Mouse (Mus musculus): ENCODE results near the gene Ntsr1. TPM values are rescaled to one million over a fixed set of nuclear protein-coding genes. Genes with fewer than 3 reads are reported as not detected.
A peak's percentile ranks its signal among the peaks of the same experiment; 100 is the strongest.

Gene Ntsr1
- polyA plus RNA-seq, 1 experiment from 2014 or later, result 6.2 TPM

DNA sequence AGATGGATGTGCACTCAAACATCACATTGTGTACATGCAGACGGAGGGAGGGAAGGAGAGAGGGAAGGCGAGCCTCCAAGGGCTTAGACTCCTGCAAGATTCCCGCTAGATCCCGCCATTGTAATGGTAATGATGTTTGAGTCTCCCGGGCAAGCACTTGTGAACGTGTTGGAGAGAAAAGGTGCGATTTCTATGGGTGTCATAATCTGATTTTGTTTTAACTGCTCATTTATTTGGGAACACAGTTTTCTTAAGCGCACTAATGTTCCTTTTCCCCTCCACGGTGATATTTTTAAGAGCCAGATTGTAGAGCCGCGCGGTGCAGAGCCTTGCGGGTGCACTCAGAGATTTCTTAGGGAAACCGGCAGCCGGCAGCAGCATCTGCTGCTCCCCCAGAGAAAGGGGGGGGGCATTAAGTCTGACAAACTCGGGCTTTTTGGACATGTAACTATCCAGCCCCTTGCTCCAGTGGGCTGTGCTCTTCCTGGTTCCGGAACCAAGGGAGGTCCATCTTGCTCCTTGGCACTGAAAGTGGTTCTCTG lies 11.5 kb upstream of the Ntsr1 start:
- Histone ChIP-seq H3K9me3 (ENCODE audit: control insufficient read depth, low read length) (no peaks in the 10 kb centered on the region), H3K4me1 (replicated peaks; ENCODE audit: control insufficient read depth, insufficient read depth, low read length) (no peaks in the 10 kb centered on the region), H3K4me2 (ENCODE audit: low read length) (peak overlapping the region; percentile 26), H3K36me3 (ENCODE audit: control insufficient read depth, insufficient read depth, low read length) (no peaks in the 10 kb centered on the region), H3K9ac (ENCODE audit: low read length) (no peak overlapping the region), H3K4me3 (ENCODE audit: low read depth, low read length) (no peak overlapping the region), H3K27me3 (replicated peaks; ENCODE audit: control insufficient read depth, insufficient read depth, low read length) (0 out of 2 replicates have a peak, but pooled peaks cover 7% of the 10 kb centered on the region), H3K27ac (ENCODE audit: low read depth) (no peak overlapping the region)
- ATAC-seq (replicated peaks; ENCODE audit: low FRiP score, low TSS enrichment, low read depth) (no peak), DNase-seq (ENCODE audit: low spot score) (no peak)
- 23% methylated on average over 17 of the region's 17 CpGs for WGBS

GRCm38 (mm10) chr2:180495906-180496305 lies 3.9 kb upstream of the Ntsr1 start:
- Histone ChIP-seq H3K36me3 (ENCODE audit: control insufficient read depth, insufficient read depth, low read length) (no peaks in the 10 kb centered on the region), H3K9ac (ENCODE audit: low read length) (no peak overlapping the region), H3K4me1 (replicated peaks; ENCODE audit: control insufficient read depth, insufficient read depth, low read length) (peaks cover 9% of the 10 kb centered on the region), H3K27ac (ENCODE audit: low read depth) (no peak overlapping the region), H3K4me3 (ENCODE audit: low read depth, low read length) (no peak overlapping the region), H3K27me3 (replicated peaks; ENCODE audit: control insufficient read depth, insufficient read depth, low read length) (peaks cover 20% of the 10 kb centered on the region), H3K9me3 (ENCODE audit: control insufficient read depth, low read length) (no peaks in the 10 kb centered on the region), H3K4me2 (ENCODE audit: low read length) (no peak overlapping the region)
- WGBS, result 61% methylated on average over 8 of the region's 8 CpGs
- ATAC-seq (replicated peaks; ENCODE audit: low FRiP score, low TSS enrichment, low read depth) (no peak), DNase-seq (ENCODE audit: low spot score) (no peak)

GRCm38 (mm10) chr2:180500726-180501125 lies 950 bp downstream of the Ntsr1 start:
- peak overlapping the region; percentile 73 for H3K4me2 ChIP-seq (ENCODE audit: low read length)
- H3K27me3 ChIP-seq (replicated peaks; ENCODE audit: control insufficient read depth, insufficient read depth, low read length), result peaks cover 22% of the 10 kb centered on the region
- no peaks in the 10 kb centered on the region for H3K9me3 ChIP-seq (ENCODE audit: control insufficient read depth, low read length)
- H3K9ac ChIP-seq (ENCODE audit: low read length), result peak overlapping the region; percentile 55; the same call in 1 of the 2 replicates
- ATAC-seq (replicated peaks; ENCODE audit: low FRiP score, low TSS enrichment, low read depth) (no peak), DNase-seq (ENCODE audit: low spot score) (no peak)
- H3K27ac ChIP-seq (ENCODE audit: low read depth), result peak overlapping the region; percentile 85
- H3K4me3 ChIP-seq (ENCODE audit: low read depth, low read length), result peak overlapping the region; percentile 39
- H3K4me1 ChIP-seq (replicated peaks; ENCODE audit: control insufficient read depth, insufficient read depth, low read length), result peaks cover 38% of the 10 kb centered on the region
- 28% methylated on average over 13 of the region's 13 CpGs for WGBS
- no peaks in the 10 kb centered on the region for H3K36me3 ChIP-seq (ENCODE audit: control insufficient read depth, insufficient read depth, low read length)

- 16% methylated on average over 9 of the region's 9 CpGs for WGBS
- no peaks in the 10 kb centered on the region for H3K36me3 ChIP-seq (ENCODE audit: control insufficient read depth, insufficient read depth, low read length)
- peaks cover 22% of the 10 kb centered on the region for H3K27me3 ChIP-seq (replicated peaks; ENCODE audit: control insufficient read depth, insufficient read depth, low read length)
- peaks cover 39% of the 10 kb centered on the region for H3K4me1 ChIP-seq (replicated peaks; ENCODE audit: control insufficient read depth, insufficient read depth, low read length)
- H3K27ac ChIP-seq (ENCODE audit: low read depth), result peak overlapping the region; percentile 85
- peak overlapping the region; percentile 73 for H3K4me2 ChIP-seq (ENCODE audit: low read length)
- ATAC-seq (replicated peaks; ENCODE audit: low FRiP score, low TSS enrichment, low read depth) (peak; percentile 72), DNase-seq (ENCODE audit: low spot score) (peak; percentile 71)
- peak overlapping the region; percentile 21; the same call in 1 of the 2 replicates for H3K9ac ChIP-seq (ENCODE audit: low read length)
- H3K4me3 ChIP-seq (ENCODE audit: low read depth, low read length), result peak overlapping the region; percentile 39
- H3K9me3 ChIP-seq (ENCODE audit: control insufficient read depth, low read length), result no peaks in the 10 kb centered on the region
Observed at GRCm38 (mm10) chr2:180501217-180501967, 1.6 kb downstream of the Ntsr1 start.

DNA sequence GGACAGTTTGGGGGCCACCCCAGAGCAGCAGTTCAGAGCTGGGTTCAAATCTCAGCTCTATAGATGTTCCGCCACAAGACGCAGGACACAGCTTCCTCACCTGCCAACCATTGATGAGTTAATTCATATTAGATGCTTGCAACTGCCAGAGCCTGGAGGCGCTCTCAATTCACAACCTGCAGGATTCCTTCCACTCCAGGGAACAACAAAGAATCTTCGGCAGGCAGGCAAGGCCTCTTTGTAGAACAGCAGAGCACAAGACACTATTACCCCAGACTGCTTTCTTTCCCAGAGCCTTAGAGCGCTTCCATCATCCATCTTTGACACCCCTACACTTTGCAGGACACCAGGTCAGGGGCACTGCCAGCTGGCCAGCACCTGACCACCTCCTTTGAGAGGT lies 6.5 kb downstream of the Ntsr1 start:
- no peak overlapping the region for H3K4me3 ChIP-seq (ENCODE audit: low read depth, low read length)
- H3K36me3 ChIP-seq (ENCODE audit: control insufficient read depth, insufficient read depth, low read length), result no peaks in the 10 kb centered on the region
- H3K9ac ChIP-seq (ENCODE audit: low read length), result no peak overlapping the region
- 83% methylated on average over 5 of the region's 5 CpGs for WGBS
- DNase-seq (ENCODE audit: low spot score), result no peak
- no peak overlapping the region for H3K27ac ChIP-seq (ENCODE audit: low read depth)
- H3K4me1 ChIP-seq (replicated peaks; ENCODE audit: control insufficient read depth, insufficient read depth, low read length), result peaks cover 67% of the 10 kb centered on the region
- no peak overlapping the region for H3K4me2 ChIP-seq (ENCODE audit: low read length)
- H3K27me3 ChIP-seq (replicated peaks; ENCODE audit: control insufficient read depth, insufficient read depth, low read length), result no peaks in the 10 kb centered on the region
- H3K9me3 ChIP-seq (ENCODE audit: control insufficient read depth, low read length), result no peaks in the 10 kb centered on the region
- ATAC-seq (replicated peaks; ENCODE audit: low FRiP score, low TSS enrichment, low read depth), result no peak

GRCm38 (mm10) chr2:180508455-180509115 lies 8.8 kb downstream of the Ntsr1 start:
- Histone ChIP-seq H3K4me2 (ENCODE audit: low read length) (no peak overlapping the region), H3K27me3 (replicated peaks; ENCODE audit: control insufficient read depth, insufficient read depth, low read length) (no peaks in the 10 kb centered on the region), H3K4me3 (ENCODE audit: low read depth, low read length) (no peak overlapping the region), H3K9me3 (ENCODE audit: control insufficient read depth, low read length) (no peaks in the 10 kb centered on the region), H3K27ac (ENCODE audit: low read depth) (no peak overlapping the region), H3K4me1 (replicated peaks; ENCODE audit: control insufficient read depth, insufficient read depth, low read length) (peaks cover 69% of the 10 kb centered on the region), H3K9ac (ENCODE audit: low read length) (no peak overlapping the region), H3K36me3 (ENCODE audit: control insufficient read depth, insufficient read depth, low read length) (no peaks in the 10 kb centered on the region)
- DNase-seq (ENCODE audit: low spot score) (no peak), ATAC-seq (replicated peaks; ENCODE audit: low FRiP score, low TSS enrichment, low read depth) (no peak)
- WGBS, result 53% methylated on average over 14 of the region's 14 CpGs

- 37% methylated on average over 5 of the region's 5 CpGs for WGBS
- H3K27me3 ChIP-seq (replicated peaks; ENCODE audit: control insufficient read depth, insufficient read depth, low read length), result no peaks in the 10 kb centered on the region
- H3K4me2 ChIP-seq (ENCODE audit: low read length), result no peak overlapping the region; the same call in 1 of the 2 replicates
- H3K4me3 ChIP-seq (ENCODE audit: low read depth, low read length), result no peak overlapping the region
- peak; percentile 53; the same call in 1 of the 2 replicates for ATAC-seq (replicated peaks; ENCODE audit: low FRiP score, low TSS enrichment, low read depth)
- no peaks in the 10 kb centered on the region for H3K36me3 ChIP-seq (ENCODE audit: control insufficient read depth, insufficient read depth, low read length)
- DNase-seq (ENCODE audit: low spot score), result no peak
- no peaks in the 10 kb centered on the region for H3K9me3 ChIP-seq (ENCODE audit: control insufficient read depth, low read length)
- no peak overlapping the region for H3K9ac ChIP-seq (ENCODE audit: low read length)
- H3K27ac ChIP-seq (ENCODE audit: low read depth), result peak overlapping the region; percentile 72
- peaks cover 76% of the 10 kb centered on the region for H3K4me1 ChIP-seq (replicated peaks; ENCODE audit: control insufficient read depth, insufficient read depth, low read length)
Observed at GRCm38 (mm10) chr2:180510867-180511266, 11.1 kb downstream of the Ntsr1 start.

GRCm38 (mm10) chr2:180511875-180512661 lies 12.3 kb downstream of the Ntsr1 start:
- Histone ChIP-seq H3K9ac (ENCODE audit: low read length) (no peak overlapping the region), H3K27me3 (replicated peaks; ENCODE audit: control insufficient read depth, insufficient read depth, low read length) (no peaks in the 10 kb centered on the region), H3K27ac (ENCODE audit: low read depth) (peak overlapping the region; percentile 72; the same call in 1 of the 2 replicates), H3K4me3 (ENCODE audit: low read depth, low read length) (no peak overlapping the region), H3K4me2 (ENCODE audit: low read length) (peak overlapping the region; percentile 7; the same call in 1 of the 2 replicates), H3K36me3 (ENCODE audit: control insufficient read depth, insufficient read depth, low read length) (no peaks in the 10 kb centered on the region), H3K9me3 (ENCODE audit: control insufficient read depth, low read length) (no peaks in the 10 kb centered on the region), H3K4me1 (replicated peaks; ENCODE audit: control insufficient read depth, insufficient read depth, low read length) (peaks cover 69% of the 10 kb centered on the region)
- 23% methylated on average over 13 of the region's 13 CpGs for WGBS
- ATAC-seq (replicated peaks; ENCODE audit: low FRiP score, low TSS enrichment, low read depth) (no peak), DNase-seq (ENCODE audit: low spot score) (no peak)

All from intestine, embryonic 14.5 days (tissue).